Mouse (Mus musculus) common myeloid progenitor, adult 5-6 weeks (primary cell): Measurements from ENCODE around the gene Add1. TPM values are rescaled to one million over a fixed set of nuclear protein-coding genes. Genes with fewer than 3 reads are reported as not detected.
"Not testable (repeated sequence)": the region's sequence is repeated elsewhere in the genome, so short reads cannot be mapped to it uniquely, and the experiment has no call there.

ENCODE experiments used
- ATAC-seq: replicated peaks from 2 replicates; pipeline ENCODE4 v1.8.0; 2016; ENCODE audit warnings: low read depth, mild to moderate bottlenecking, moderate TSS enrichment, inconsistent platforms; ENCODE audit not compliant: poor library complexity, severe bottlenecking
- total RNA-seq: library from RNA; stranded (forward); fragments of 200-1000, 187-1606 nt; gene quantifications from 2 replicates; pipeline ENCODE4 v1.2.3, GENCODE M21; 2017

Gene Add1
- total RNA-seq, 1 experiment from 2014 or later, result 141 TPM

GRCm38 (mm10) chr5:34549483-34550221 lies 23.8 kb upstream of the Add1 start:
- ATAC-seq, result peak; percentile 67

GRCm38 (mm10) chr5:34550251-34550650 lies 23.2 kb upstream of the Add1 start:
- ATAC-seq, result no peak

- no peak for ATAC-seq
Measured at GRCm38 (mm10) chr5:34551821-34552220, 21.6 kb upstream of the Add1 start.

- ATAC-seq, result no peak
Measured at GRCm38 (mm10) chr5:34563854-34564253, 9.6 kb upstream of the Add1 start.

- ATAC-seq, result no peak
Measured at GRCm38 (mm10) chr5:34564291-34564690, 9.2 kb upstream of the Add1 start.

- ATAC-seq, result peak; percentile 81
Measured at GRCm38 (mm10) chr5:34565545-34566283, 7.8 kb upstream of the Add1 start.

- no peak for ATAC-seq
Measured at GRCm38 (mm10) chr5:34571551-34571950, 1.9 kb upstream of the Add1 start.

- ATAC-seq, result not testable (repeated sequence)
Measured at GRCm38 (mm10) chr5:34572568-34572967, 896 bp upstream of the Add1 start.

- ATAC-seq, result no peak
Measured at GRCm38 (mm10) chr5:34574721-34575120, 1.3 kb downstream of the Add1 start.

GRCm38 (mm10) chr5:34576286-34576685 lies 2.8 kb downstream of the Add1 start:
- ATAC-seq, result no peak

- ATAC-seq, result no peak
Measured at GRCm38 (mm10) chr5:34578038-34578655, 4.7 kb downstream of the Add1 start.

GRCm38 (mm10) chr5:34579377-34579776 lies 5.9 kb downstream of the Add1 start:
- ATAC-seq, result no peak

- peak; percentile 88 for ATAC-seq
Measured at GRCm38 (mm10) chr5:34581671-34582313, 8.3 kb downstream of the Add1 start.

- ATAC-seq, result peak; percentile 19; the same call in 1 of the 2 replicates
Measured at GRCm38 (mm10) chr5:34582314-34582675, 8.8 kb downstream of the Add1 start.

GRCm38 (mm10) chr5:34585216-34585615 lies 11.8 kb downstream of the Add1 start:
- ATAC-seq, result no peak

GRCm38 (mm10) chr5:34587881-34588280 lies 14.4 kb downstream of the Add1 start:
- no peak for ATAC-seq

- ATAC-seq, result no peak
Measured at GRCm38 (mm10) chr5:34590059-34590458, 16.6 kb downstream of the Add1 start.

- ATAC-seq, result no peak
Measured at GRCm38 (mm10) chr5:34590702-34591101, 17.2 kb downstream of the Add1 start.

- ATAC-seq, result no peak
Measured at GRCm38 (mm10) chr5:34591388-34592004, 18.0 kb downstream of the Add1 start.

- not testable (repeated sequence) for ATAC-seq
Measured at GRCm38 (mm10) chr5:34592224-34592623, 18.8 kb downstream of the Add1 start.
